Mouse (Mus musculus) neural tube, embryonic 11.5 days (tissue): ENCODE measurements at regions not wholly inside any gene's neighbourhood (a gene's known extent, or its start where the extent isn't known, plus 50 kb on each side); places are given as distances from the start of the nearest gene placed in this dataset.

Source experiments
- ATAC-seq: fragments of 200-750 bp; cut with Nextera tagmentation; 2 replicates; pipeline ENCODE4 v1.8.0; 2017; ENCODE audit warnings: moderate number of reproducible peaks, mild to moderate bottlenecking, moderate TSS enrichment, moderate library complexity; ENCODE audit not compliant: insufficient read depth, low FRiP score, low TSS enrichment
- DNase-seq: peaks from one replicate; pipeline ENCODE4 v3.0.0-alpha.2; 2015; ENCODE audit warnings: low spot score
- H3K27ac ChIP-seq: fragments of 300-500 bp; sonication (generic); 2 replicates; pipeline ENCODE4 v1.5.1; 2014; ENCODE audit warnings: low read depth, mild to moderate bottlenecking, low read length
- H3K27me3 ChIP-seq: fragments of 300-500 bp; sonication (generic); 2 replicates; pipeline ENCODE4 v1.6.1; 2014; ENCODE audit warnings: mild to moderate bottlenecking, low read length, mixed read lengths; ENCODE audit not compliant: control insufficient read depth, insufficient read depth
- H3K36me3 ChIP-seq: fragments of 300-500 bp; sonication (generic); 2 replicates; pipeline ENCODE4 v1.6.1; 2014; ENCODE audit warnings: mild to moderate bottlenecking, low read length, moderate library complexity, mixed read lengths; ENCODE audit not compliant: control insufficient read depth, insufficient read depth
- H3K4me1 ChIP-seq: fragments of 300-500 bp; sonication (generic); 2 replicates; pipeline ENCODE4 v1.6.1; 2014; ENCODE audit warnings: low read length, mixed read lengths; ENCODE audit not compliant: control insufficient read depth, insufficient read depth
- H3K4me2 ChIP-seq: fragments of 300-500 bp; sonication (generic); 2 replicates; pipeline ENCODE4 v1.6.1; 2014; ENCODE audit warnings: low read depth, mild to moderate bottlenecking, moderate library complexity
- H3K4me3 ChIP-seq: fragments of 300-500 bp; sonication (generic); 2 replicates; pipeline ENCODE4 v1.5.1; 2014; ENCODE audit warnings: low read depth, low read length
- H3K9ac ChIP-seq: fragments of 300-500 bp; sonication (generic); 2 replicates; pipeline ENCODE4 v1.6.1; 2014; ENCODE audit warnings: mild to moderate bottlenecking, low read length
- H3K9me3 ChIP-seq: fragments of 300-500 bp; sonication (generic); 2 replicates; pipeline ENCODE4 v1.6.1; 2016; ENCODE audit warnings: low read length; ENCODE audit not compliant: control insufficient read depth
- WGBS: fragments of 180-500 bp; shearing (Covaris S2); extraction: QIAGEN DNeasy Blood & Tissue Kit; methylation state at CpG from one replicate; pipeline ENCODE4 v1.1.7; 2014; 5-methylcytosine and 5-hydroxymethylcytosine counted together

DNA sequence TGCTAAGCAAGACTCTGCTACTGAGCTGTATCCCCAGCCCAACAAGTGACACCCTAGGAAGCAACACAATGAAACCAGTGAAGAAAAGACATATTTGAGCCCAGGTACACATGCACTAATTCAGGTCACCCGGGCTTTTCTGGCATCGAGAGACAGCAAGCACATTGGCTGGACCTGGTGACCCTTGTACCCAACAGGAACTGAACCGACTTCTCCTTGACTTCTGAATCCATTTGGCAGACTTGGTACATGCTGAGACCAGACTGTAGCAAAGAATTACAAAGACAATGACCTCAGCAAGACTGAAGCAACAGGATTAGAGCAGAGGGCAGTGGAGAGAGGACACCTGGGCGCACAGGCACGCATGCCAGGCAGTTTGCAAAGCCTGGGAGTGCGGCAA lies 79.1 kb downstream of the Sema4f start:
- no peak overlapping the region for H3K4me2 ChIP-seq
- H3K36me3 ChIP-seq, result no peaks in the 10 kb centered on the region
- H3K4me1 ChIP-seq, result no peaks in the 10 kb centered on the region
- ATAC-seq, result no peak
- H3K9me3 ChIP-seq, result no peaks in the 10 kb centered on the region
- H3K9ac ChIP-seq, result no peak overlapping the region
- H3K27me3 ChIP-seq, result no peaks in the 10 kb centered on the region
- no peak overlapping the region for H3K27ac ChIP-seq
- no peak overlapping the region for H3K4me3 ChIP-seq
- 78% methylated on average over 6 of the region's 6 CpGs for WGBS
- no peak for DNase-seq

DNA sequence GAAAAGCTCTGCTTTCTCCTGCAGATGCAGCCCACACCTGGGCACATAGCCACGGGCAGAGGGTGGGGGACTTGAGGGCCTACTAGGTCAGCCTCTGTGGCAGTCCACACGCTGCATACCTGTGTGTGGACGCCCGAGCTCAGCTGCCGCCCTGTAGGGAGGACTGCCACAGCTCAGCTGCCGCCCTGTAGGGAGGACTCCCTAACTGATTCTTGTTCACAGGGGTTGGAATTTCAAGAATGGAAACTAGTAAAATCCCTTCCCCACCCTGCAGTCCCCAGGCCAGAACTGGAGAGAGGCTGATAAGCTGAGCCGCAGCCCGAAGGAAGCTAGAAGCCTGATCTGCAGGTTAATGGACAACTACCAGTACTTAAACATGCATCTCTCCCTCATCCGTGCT lies 82.0 kb upstream of the Hk2 start:
- ATAC-seq (no peak), DNase-seq (no peak)
- WGBS, result 90% methylated on average over 9 of the region's 9 CpGs
- no peak overlapping the region for H3K9ac ChIP-seq
- no peaks in the 10 kb centered on the region for H3K9me3 ChIP-seq
- no peaks in the 10 kb centered on the region for H3K4me1 ChIP-seq
- H3K4me3 ChIP-seq, result no peak overlapping the region
- no peaks in the 10 kb centered on the region for H3K36me3 ChIP-seq
- H3K27ac ChIP-seq, result no peak overlapping the region
- no peaks in the 10 kb centered on the region for H3K27me3 ChIP-seq
- H3K4me2 ChIP-seq, result no peak overlapping the region

DNA sequence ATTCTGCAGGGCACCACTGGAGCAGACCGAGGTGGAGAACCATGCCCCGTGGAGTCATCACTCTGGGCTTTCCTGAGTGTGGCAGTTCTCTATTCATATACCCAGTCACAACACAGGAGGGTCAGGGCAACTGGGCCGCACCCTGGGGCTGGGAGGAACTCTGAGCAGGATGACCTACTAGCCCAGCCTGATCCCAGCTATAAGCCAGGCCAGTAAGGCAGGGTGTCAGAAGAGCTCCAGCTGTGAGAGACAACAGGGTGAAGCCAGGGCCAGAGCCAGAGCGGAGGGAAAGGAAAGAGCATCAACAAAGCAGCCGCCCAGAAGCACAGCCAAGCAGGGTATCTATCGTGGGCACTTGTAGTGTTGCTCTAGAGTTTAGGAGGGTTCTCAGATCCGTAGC lies 81.1 kb upstream of the Hk2 start:
- Histone ChIP-seq H3K9ac (no peak overlapping the region), H3K4me3 (no peak overlapping the region), H3K36me3 (no peaks in the 10 kb centered on the region), H3K27me3 (no peaks in the 10 kb centered on the region), H3K27ac (no peak overlapping the region), H3K9me3 (no peaks in the 10 kb centered on the region), H3K4me2 (no peak overlapping the region), H3K4me1 (no peaks in the 10 kb centered on the region)
- DNase-seq (no peak), ATAC-seq (no peak)
- WGBS, result 79% methylated on average over 7 of the region's 7 CpGs

- no peak for ATAC-seq
- DNase-seq, result no peak
- no peak overlapping the region for H3K27ac ChIP-seq
- H3K9me3 ChIP-seq, result no peaks in the 10 kb centered on the region
- H3K9ac ChIP-seq, result no peak overlapping the region
- no peaks in the 10 kb centered on the region for H3K27me3 ChIP-seq
- no peak overlapping the region for H3K4me2 ChIP-seq
- no peaks in the 10 kb centered on the region for H3K36me3 ChIP-seq
- H3K4me3 ChIP-seq, result no peak overlapping the region
- no peaks in the 10 kb centered on the region for H3K4me1 ChIP-seq
These were observed 80.5 kb upstream of the Hk2 start for GRCm38 (mm10) chr6:82854780-82855179.

DNA sequence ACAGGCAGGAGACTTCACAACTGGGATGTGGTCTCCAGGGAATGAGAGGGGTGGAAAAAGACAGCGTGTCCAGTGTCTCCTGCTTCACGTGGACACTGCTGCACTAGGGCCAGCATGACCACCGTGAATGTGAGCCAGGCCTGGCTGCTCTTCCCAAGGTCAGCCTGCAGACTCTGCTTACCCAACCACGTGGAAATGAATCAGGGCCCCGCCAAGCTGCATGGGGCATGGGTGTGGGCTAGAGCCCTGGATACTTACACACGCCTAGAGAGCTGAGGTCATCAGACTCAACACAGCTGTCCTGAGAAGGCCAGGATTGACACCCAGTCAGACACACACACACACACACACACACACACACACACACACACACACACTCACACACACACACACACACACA lies 80.1 kb upstream of the Hk2 start:
- H3K4me2 ChIP-seq, result no peak overlapping the region
- DNase-seq (no peak), ATAC-seq (no peak)
- no peaks in the 10 kb centered on the region for H3K27me3 ChIP-seq
- no peaks in the 10 kb centered on the region for H3K4me1 ChIP-seq
- no peak overlapping the region for H3K4me3 ChIP-seq
- no peaks in the 10 kb centered on the region for H3K36me3 ChIP-seq
- 71% methylated on average over 6 of the region's 6 CpGs for WGBS
- H3K27ac ChIP-seq, result no peak overlapping the region
- no peak overlapping the region for H3K9ac ChIP-seq
- no peaks in the 10 kb centered on the region for H3K9me3 ChIP-seq

DNA sequence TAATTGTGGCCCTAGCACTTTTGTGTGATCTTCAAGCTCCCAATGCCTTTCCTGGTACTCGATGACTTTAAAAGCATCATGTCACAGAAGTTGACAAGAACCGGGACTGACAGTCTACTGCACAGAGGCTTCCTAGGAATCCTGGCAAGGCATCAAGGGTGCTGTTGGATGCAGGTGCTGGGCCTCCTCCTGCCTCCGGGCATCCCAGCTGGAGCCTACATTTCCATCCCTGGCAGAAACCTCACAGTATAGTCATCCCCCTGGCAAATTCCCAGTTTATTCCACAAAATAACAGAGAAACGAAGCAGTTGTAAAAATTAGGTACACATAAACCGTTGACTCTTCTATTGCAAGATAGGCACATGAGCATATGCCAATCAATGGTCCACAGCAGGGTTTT lies 78.8 kb upstream of the Hk2 start:
- DNase-seq (no peak), ATAC-seq (no peak)
- Histone ChIP-seq H3K9ac (no peak overlapping the region), H3K27ac (no peak overlapping the region), H3K27me3 (no peaks in the 10 kb centered on the region), H3K4me1 (no peaks in the 10 kb centered on the region), H3K4me3 (no peak overlapping the region), H3K9me3 (no peaks in the 10 kb centered on the region), H3K4me2 (no peak overlapping the region), H3K36me3 (no peaks in the 10 kb centered on the region)
- WGBS, result 83% methylated on average over 5 of the region's 5 CpGs

DNA sequence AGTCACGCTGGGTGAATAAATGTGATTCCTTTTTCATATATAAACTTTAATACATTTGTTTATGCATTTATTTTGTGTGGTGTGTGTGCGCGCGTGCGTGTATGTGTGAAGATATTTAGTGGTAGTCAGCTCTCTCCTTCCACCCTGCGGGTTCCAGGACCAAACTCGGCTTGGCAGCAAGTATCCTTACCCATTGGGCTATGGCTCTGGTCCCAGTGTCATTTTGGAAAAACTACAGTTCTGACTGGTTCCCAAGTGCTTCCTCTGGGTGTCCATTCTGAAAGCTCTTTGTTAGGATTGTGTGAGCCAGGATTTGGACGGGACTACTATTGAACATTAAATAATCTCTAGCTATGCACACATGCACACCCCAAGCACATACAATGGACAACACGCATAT lies 76.3 kb upstream of the Hk2 start:
- H3K4me3 ChIP-seq, result no peak overlapping the region
- H3K4me2 ChIP-seq, result no peak overlapping the region
- no peaks in the 10 kb centered on the region for H3K36me3 ChIP-seq
- ATAC-seq, result no peak
- no peaks in the 10 kb centered on the region for H3K4me1 ChIP-seq
- no peak overlapping the region for H3K27ac ChIP-seq
- no peak for DNase-seq
- 93% methylated on average over 9 of the region's 9 CpGs for WGBS
- no peaks in the 10 kb centered on the region for H3K27me3 ChIP-seq
- no peaks in the 10 kb centered on the region for H3K9me3 ChIP-seq
- no peak overlapping the region for H3K9ac ChIP-seq

GRCm38 (mm10) chr6:82847598-82847997 lies 73.3 kb upstream of the Hk2 start:
- 64% methylated on average over 2 of the region's 2 CpGs for WGBS
- no peaks in the 10 kb centered on the region for H3K27me3 ChIP-seq
- no peak overlapping the region for H3K9ac ChIP-seq
- no peaks in the 10 kb centered on the region for H3K4me1 ChIP-seq
- H3K9me3 ChIP-seq, result no peaks in the 10 kb centered on the region
- no peak overlapping the region for H3K4me3 ChIP-seq
- no peak overlapping the region for H3K4me2 ChIP-seq
- ATAC-seq (no peak), DNase-seq (no peak)
- no peak overlapping the region for H3K27ac ChIP-seq
- H3K36me3 ChIP-seq, result no peaks in the 10 kb centered on the region

DNA sequence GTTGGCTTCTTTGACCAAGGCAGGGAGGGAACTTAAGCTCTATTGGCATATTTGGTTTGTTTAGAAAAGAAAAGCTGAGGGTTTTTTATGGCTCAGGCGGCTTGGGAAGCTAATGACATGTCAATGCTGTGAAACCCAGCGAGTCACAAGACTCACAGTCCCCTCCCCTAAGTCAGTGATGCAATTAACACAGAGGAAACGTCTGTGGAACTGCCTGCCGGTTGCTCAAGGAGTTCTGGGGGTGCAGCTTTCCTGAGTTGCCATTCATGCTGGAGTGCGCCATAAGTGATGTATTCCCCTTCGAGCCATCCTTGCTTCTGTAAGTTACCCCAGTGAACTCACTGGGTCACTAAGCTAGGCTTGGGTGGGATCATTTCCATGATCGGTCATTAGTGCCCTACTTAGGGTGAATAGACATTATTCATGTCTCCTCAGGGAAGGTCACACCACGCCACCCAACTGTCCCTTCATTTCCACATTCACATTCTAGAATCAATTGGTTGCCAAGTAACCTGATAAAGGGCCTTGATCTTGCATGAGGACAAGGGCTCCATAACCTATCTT lies 72.4 kb upstream of the Hk2 start:
- ATAC-seq (no peak), DNase-seq (no peak)
- H3K27ac ChIP-seq, result no peak overlapping the region
- H3K9ac ChIP-seq, result no peak overlapping the region
- no peaks in the 10 kb centered on the region for H3K36me3 ChIP-seq
- no peaks in the 10 kb centered on the region for H3K4me1 ChIP-seq
- WGBS, result 66% methylated on average over 8 of the region's 8 CpGs
- H3K4me2 ChIP-seq, result no peak overlapping the region
- no peak overlapping the region for H3K4me3 ChIP-seq
- no peaks in the 10 kb centered on the region for H3K27me3 ChIP-seq
- H3K9me3 ChIP-seq, result no peaks in the 10 kb centered on the region
